Mouse (Mus musculus) layer of hippocampus, postnatal 25 days (tissue): ENCODE data around the gene Gmip. TPM values are rescaled to one million over a fixed set of nuclear protein-coding genes. Genes with fewer than 3 reads are reported as not detected.

Experiments
- DNase-seq, 2 experiments: peaks; one replicate each; pipeline ENCODE4 v3.0.0; 2022; ENCODE audit warnings: mixed read lengths in 2 of 2, low spot score in 1 of 2; ENCODE audit errors: extremely low spot score in 1 of 2
- total RNA-seq, 2 experiments: library from RNA; stranded (reverse); gene quantifications; 2 replicates each; pipeline ENCODE4 v1.2.3; 2021

The Gmip gene
- total RNA-seq, 2 experiments from 2014 or later: 10.9 to 15.2 TPM

DNA sequence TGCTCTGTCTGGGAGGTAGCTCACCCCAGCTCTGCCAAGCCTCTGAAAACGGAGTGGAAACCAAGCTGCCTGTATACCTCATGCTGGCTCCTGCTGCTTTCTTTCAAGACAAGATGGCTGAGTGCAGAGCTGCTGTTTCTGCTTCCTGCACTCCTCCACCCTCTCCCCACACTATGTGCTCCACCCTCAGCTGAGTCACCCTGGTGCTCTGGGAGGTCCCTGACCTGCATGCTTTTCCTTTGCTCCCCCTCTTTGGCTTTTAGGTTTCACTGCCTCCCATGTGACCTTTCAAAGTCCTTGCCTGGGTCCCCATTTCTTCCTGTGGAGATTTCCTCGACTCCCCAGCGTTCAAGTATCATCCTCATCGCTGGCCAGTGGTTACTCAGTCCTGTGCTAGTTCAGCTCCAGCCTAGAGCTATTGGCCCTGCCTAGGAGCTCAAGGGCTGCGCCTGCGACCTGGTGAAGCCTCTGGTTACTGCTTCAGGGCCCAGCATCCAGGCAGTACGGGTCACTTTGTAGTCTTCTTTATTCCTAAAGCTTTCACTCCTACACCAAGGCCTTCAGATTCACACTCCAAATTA, 42.5 kb downstream of the Gmip start:
- DNase-seq: no peak

DNA sequence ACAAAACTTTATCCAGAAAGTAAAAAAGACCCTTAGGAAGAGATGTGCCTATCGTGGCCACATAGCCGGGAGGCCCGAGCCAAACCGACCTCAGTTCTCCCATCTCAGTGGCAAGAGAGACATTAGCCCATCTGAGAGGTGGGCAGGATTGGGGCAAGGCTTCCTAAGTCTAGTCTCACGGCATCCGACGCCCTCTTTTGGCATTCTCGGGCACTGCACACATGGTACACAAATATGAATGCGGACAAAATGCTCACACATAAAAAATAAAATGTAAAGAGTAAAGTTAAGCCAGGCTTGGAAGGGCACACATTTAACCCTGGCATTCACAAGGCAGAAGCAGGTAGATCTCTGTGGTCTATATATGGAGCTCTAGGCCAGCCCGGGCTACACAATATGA, 45.4 kb downstream of the Gmip start:
- no peak for DNase-seq

DNA sequence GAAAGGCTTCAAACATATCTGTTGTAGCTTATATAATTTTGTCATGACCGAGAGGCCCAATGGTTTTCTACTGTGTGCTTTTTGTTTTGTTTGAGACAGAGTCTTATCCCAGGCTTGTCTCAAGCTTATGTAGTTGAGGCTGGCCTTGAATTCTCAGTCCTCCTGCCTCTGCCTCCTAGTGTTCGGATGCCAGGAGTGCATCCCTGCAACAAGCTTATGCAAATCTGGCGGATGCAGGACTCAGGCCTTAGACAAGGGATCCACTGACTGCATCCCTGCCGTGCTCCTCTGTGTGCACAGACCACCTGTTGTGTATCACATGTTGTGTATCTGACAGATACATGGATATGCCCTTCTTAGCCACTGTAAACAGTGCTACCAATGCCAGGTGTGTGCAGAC, 52.3 kb downstream of the Gmip start:
- no peak for DNase-seq

DNA sequence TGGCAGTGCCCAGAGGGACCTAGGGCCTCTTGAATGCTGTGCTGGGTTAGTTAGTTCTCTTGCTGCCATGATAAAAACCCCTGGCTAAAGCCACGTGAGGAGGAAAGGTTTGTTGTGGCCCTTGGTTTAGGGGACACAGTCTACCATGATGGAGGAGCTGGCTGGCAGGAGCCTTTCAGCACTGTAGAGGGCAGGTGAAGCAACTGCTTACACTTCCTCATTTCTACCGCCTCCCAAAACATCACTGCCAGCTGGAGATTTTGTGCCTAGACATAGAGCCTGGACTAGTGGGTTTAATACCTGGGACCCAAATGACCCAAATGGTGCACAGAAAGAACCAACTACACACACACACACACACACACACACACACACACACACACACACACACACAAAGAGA, 52.8 kb downstream of the Gmip start:
- no peak for DNase-seq

DNA sequence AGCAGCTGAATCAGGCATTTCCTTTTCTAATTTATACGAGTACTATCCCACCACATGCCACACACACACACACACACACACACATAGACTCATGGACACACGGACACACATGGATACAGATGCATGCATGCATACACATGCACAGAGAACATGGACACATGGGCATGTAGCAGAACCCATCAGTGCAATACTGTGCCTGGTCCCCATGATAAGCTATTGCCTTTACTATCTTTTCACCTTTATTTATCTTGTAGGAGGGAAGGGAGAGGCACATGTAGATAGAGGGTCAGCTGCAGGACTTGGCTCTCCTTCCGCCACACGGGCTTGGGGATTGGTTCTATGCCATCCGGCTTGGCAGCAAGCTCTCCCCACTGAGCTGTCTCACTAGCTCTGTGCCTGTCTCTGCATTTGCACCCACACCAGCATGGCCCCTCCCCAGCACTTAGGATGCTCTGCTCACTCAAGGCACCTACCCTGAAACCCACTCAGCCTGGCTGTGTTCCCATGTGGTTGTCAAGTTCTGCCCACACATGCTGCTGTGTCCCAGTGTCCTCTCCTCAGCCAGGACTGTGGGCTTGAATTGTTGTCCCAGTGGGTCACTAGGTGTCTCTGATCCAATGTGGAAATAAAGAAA, 55.0 kb downstream of the Gmip start:
- no peak for DNase-seq

DNA sequence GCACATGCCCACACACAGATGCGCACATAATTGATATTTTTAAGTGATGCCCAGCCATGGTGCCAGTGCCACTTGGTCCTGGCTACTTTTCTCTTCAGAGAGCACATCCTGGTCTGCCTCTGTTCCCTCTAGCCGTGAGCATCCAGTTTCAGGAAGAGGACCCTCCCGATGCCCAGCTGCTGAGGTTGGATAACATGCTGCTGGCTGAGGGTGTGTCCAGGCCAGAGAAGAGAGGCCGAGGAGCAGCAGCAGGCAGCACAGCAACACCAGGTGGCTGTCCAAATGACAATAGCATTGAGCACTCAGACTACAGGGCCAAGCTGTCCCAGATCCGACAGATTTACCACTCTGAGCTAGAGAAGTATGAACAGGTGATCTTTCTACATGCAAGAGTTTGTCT, 55.7 kb downstream of the Gmip start:
- no peak for DNase-seq

DNA sequence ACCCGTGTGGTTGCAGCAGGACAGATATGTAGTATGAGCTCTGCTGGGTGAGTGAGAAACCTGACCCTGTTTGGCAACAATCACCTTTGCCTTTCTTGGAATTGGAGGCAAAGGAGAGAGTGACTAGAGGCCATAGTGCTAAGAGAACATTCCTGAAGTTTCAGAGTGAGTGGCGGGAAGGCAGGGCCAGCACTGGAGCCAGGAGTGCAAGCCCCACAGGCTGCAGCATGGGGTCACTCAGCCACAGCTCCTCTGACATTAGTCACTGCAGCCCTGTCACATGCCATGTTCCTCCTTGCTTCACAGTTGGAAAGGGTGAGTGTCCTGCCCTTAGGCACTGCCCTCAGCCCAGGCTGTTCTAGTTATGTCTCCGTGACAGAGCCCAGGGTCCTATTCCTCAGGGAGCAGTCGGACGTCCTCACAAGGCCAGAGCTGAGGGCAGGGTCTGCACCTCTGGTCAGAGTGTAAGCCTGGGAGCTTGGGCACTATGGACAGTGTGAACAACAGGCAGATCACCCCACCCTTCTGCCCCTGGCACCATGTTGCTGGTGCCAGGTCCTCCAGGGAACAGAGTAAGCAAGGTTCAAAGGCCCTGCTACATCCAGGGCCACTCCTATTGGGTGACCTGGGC, 59.3 kb downstream of the Gmip start:
- no peak for DNase-seq

DNA sequence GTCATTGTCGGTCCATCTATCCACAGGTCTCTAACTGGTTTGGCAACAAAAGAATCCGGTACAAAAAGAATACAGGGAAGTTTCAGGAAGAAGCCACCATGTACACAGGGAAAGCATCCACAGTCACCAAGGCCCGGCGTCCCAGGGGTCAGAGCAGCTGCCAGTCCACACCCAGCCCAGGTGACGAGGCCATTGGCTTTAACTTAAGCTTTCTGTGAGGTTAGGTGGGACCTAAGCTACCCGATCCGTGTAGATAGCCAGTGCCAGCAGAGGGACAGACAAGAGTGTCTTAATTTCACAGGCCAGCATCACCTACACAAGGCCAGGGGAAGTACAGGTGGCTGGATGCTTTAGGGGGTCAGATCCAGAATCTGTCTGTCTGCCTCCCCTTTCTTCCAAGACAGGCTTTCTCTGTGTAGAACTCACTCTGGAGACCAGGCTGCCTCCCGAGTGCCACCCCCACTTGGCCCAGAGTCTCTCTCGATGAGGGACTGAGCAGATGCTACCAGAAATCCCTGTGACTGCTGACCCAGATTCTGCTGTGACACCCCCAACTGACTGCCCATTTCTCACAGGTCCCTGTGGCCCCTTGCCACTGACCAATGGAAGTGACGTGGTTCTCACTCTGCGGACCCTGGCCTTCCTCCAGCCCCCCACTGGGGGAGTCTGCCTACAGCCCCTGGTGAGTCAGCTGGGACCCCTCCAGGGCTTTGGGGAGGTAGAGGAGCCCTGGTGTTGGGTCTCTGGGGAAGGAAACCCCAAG, 61.7 kb downstream of the Gmip start:
- no peak for DNase-seq

DNA sequence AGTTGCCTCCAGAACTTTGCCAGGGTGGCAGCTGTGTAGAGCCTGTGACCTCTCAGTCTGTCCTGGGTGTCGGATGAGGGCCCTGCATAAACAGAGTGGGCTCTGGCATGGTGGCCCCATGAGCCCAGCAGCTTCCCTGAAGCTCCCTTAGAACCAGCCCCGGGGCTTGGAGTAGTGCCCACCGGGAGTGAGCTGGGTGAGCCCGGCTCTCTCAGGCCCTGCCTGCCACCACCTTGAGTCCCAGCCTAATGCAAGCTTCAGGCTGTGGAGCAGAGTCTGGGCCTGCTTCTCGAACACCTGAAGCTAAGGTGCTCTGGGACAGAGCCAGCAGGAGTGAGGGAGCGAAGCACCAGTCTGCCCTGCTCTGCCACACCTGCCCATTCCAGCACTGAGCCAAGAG, 62.4 kb downstream of the Gmip start:
- DNase-seq: no peak

Other genes with a start within 250 kb of the Gmip start
- gene Zfp868, start 183.1 kb upstream of the Gmip start, total RNA-seq: 10 to 100 TPM; 16.6 to 17.1 TPM
- 1 to 10 TPM; 4.3 to 5.5 TPM for gene Zfp964, start 154.2 kb upstream of the Gmip start, total RNA-seq
- 10 to 100 TPM; 19.1 to 19.7 TPM for gene Zfp869, start 98.0 kb upstream of the Gmip start, total RNA-seq
- 1 to 10 TPM; 4.2 to 4.5 TPM for gene Zfp963, start 58.7 kb upstream of the Gmip start, total RNA-seq
- 1 to 10 TPM; 1.8 to 2.6 TPM for gene Gm20422, start 33.8 kb upstream of the Gmip start, total RNA-seq
- 10 to 100 TPM; 39.9 to 44.5 TPM for gene Atp13a1, start 17.5 kb upstream of the Gmip start, total RNA-seq
- 10 to 100 TPM; 26.1 to 28.8 TPM for gene Zfp866, start 17.5 kb upstream of the Gmip start, total RNA-seq
- gene Lpar2, start 13.8 kb downstream of the Gmip start, total RNA-seq: under 1 TPM; 0.35 to 0.37 TPM
- gene Pbx4, start 23.8 kb downstream of the Gmip start, total RNA-seq: 10 to 100 TPM; 13.3 to 13.6 TPM
- gene Cilp2, start 79.0 kb downstream of the Gmip start, total RNA-seq: 1 to 10 TPM in 1 of 2 experiments, under 1 TPM in 1; 0.89 to 1.3 TPM
- gene Tssk6, start 93.5 kb downstream of the Gmip start, total RNA-seq: under 1 TPM; 0.27 to 0.28 TPM
- gene Ndufa13, start 93.9 kb downstream of the Gmip start, total RNA-seq: 100 to 1,000 TPM; 159 to 174 TPM
- gene Yjefn3, start 94.0 kb downstream of the Gmip start, total RNA-seq: 10 to 100 TPM; 29.0 to 37.5 TPM
- 10 to 100 TPM; 30.7 TPM for gene Gatad2a, start 187.7 kb downstream of the Gmip start, total RNA-seq
- 10 to 100 TPM; 77.2 to 83.9 TPM for gene Mau2, start 234.1 kb downstream of the Gmip start, total RNA-seq
- 10 to 100 TPM; 48.7 to 58.3 TPM for gene Sugp1, start 234.1 kb downstream of the Gmip start, total RNA-seq